Mouse (Mus musculus): ENCODE data around the gene Taar8c.
"Not testable (repeated sequence)": the region's sequence is repeated elsewhere in the genome, so short reads cannot be mapped to it uniquely, and the experiment has no call there.

The Taar8c gene

DNA sequence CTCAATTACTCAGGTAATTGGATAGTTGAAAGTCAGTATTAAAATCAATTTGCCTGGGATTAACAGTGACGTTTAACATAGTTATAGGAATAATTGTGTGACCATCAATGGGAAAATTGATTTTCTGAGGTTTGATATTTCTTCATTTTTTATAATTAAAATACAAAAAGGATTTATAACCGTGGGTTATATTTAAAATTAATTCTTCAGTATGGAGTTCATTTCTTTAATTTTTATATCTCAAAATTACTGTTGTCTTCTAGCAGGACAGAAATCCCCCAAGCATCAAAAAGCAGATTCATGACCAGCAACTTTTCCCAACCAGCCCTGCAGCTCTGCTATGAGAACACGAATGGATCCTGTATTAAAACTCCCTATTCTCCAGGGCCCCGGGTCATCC is 25.5 kb downstream of the Taar8c start, which contains the start of gene Taar8a:
Taar8a (plus strand) TSS at position 301 of the 400 bp plus-strand sequence.
- ATAC-seq (ENCODE audit: insufficient number of reproducible peaks, low FRiP score, low TSS enrichment): not testable (repeated sequence)

GRCm38 (mm10) chr10:24074751-24075150 is 27.0 kb downstream of the Taar8c start:
- not testable (repeated sequence) for ATAC-seq (ENCODE audit: insufficient number of reproducible peaks, low FRiP score, low TSS enrichment)

- ATAC-seq (ENCODE audit: insufficient number of reproducible peaks, low FRiP score, low TSS enrichment): no peak
Observed at GRCm38 (mm10) chr10:24058986-24059385, 42.7 kb downstream of the Taar8c start.

- no peak for ATAC-seq (ENCODE audit: insufficient number of reproducible peaks, low FRiP score, low TSS enrichment)
Observed at GRCm38 (mm10) chr10:24052039-24052438, 49.7 kb downstream of the Taar8c start.
